Mouse (Mus musculus) bone marrow, adult 2 months (tissue): ENCODE measurements around the gene Map7.

ENCODE experiments used
- CTCF ChIP-seq: fragments of 200-500 bp; IDR thresholded peaks from 2 replicates; pipeline ENCODE4 v1.5.1; 2011; ENCODE audit warnings: low read length, control low read depth; ENCODE audit not compliant: control insufficient read depth, insufficient read depth
- POLR2A ChIP-seq: fragments of 200-500 bp; IDR thresholded peaks from 2 replicates; pipeline ENCODE4 v1.6.1; 2011; ENCODE audit warnings: low read depth, mild to moderate bottlenecking, control low read depth, low read length, borderline replicate concordance; ENCODE audit not compliant: control insufficient read depth

DNA sequence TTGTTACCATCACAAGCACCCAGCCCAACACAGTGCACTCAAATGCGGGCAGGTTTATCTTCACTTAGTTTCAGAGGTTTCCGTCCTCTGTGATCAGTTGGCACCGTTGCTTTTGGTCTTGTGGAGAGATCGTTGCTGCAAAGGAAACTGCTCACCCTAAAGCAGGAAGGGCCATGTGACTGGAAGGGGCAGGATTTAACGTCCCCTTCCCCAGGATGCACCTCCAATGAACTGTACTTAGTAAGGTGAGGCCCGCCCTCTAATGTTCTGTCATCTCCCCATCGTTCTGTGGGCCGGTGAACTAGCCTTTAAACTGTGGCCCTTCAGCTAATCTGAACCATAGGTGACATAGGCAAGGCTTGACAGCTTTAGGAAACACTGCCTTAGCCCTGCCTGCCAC is 71.3 kb downstream of the Map7 start:
- TF ChIP-seq CTCF (no peak), POLR2A (no peak)
